Mouse (Mus musculus) limb, embryonic 11.5 days (tissue): ENCODE results near the gene Rnf186. TPM values are rescaled to one million over a fixed set of nuclear protein-coding genes. Genes with fewer than 3 reads are reported as not detected.
A peak's percentile ranks its signal among the peaks of the same experiment; 100 is the strongest.

ENCODE experiments used
- ATAC-seq: fragments of 200-750 bp; cut with Nextera tagmentation; 2 replicates; pipeline ENCODE4 v1.8.0; 2017; ENCODE audit warnings: low read depth; ENCODE audit not compliant: insufficient number of reproducible peaks, low FRiP score, low TSS enrichment
- DNase-seq: peaks from one replicate; pipeline ENCODE4 v3.0.0-alpha.2; 2015; ENCODE audit warnings: low spot score
- H3K27ac ChIP-seq: fragments of 300-500 bp; sonication (generic); replicated peaks from 2 replicates; pipeline ENCODE4 v1.5.1; 2014; ENCODE audit warnings: low read depth, mild to moderate bottlenecking, low read length
- H3K27me3 ChIP-seq: fragments of 300-500 bp; sonication (generic); 2 replicates; pipeline ENCODE4 v1.6.1; 2014; ENCODE audit warnings: mild to moderate bottlenecking, low read length, mixed read lengths; ENCODE audit not compliant: control insufficient read depth, insufficient read depth
- H3K36me3 ChIP-seq: fragments of 300-500 bp; sonication (generic); 2 replicates; pipeline ENCODE4 v1.6.1; 2014; ENCODE audit warnings: mild to moderate bottlenecking, low read length, moderate library complexity, mixed read lengths; ENCODE audit not compliant: control insufficient read depth, insufficient read depth
- H3K4me1 ChIP-seq: fragments of 300-500 bp; sonication (generic); 2 replicates; pipeline ENCODE4 v1.6.1; 2014; ENCODE audit warnings: low read length, mixed read lengths; ENCODE audit not compliant: control insufficient read depth, insufficient read depth
- H3K4me2 ChIP-seq: fragments of 300-500 bp; sonication (generic); 2 replicates; pipeline ENCODE4 v1.6.1; 2014; ENCODE audit warnings: low read depth, mild to moderate bottlenecking, moderate library complexity; ENCODE audit not compliant: severe bottlenecking
- H3K4me3 ChIP-seq: fragments of 300-500 bp; sonication (generic); 2 replicates; pipeline ENCODE4 v1.5.1; 2014; ENCODE audit warnings: low read depth, low read length
- H3K9ac ChIP-seq: fragments of 300-500 bp; sonication (generic); 2 replicates; pipeline ENCODE4 v1.6.1; 2014; ENCODE audit warnings: mild to moderate bottlenecking, low read length
- H3K9me3 ChIP-seq: fragments of 300-500 bp; sonication (generic); 2 replicates; pipeline ENCODE4 v1.6.1; 2016; ENCODE audit warnings: low read length; ENCODE audit not compliant: control insufficient read depth
- whole genome bisulfite sequencing: fragments of 180-500 bp; shearing (Covaris S2); extraction: QIAGEN DNeasy Blood & Tissue Kit; methylation state at CpG from one replicate; pipeline ENCODE4 v1.1.7; 2014; 5-methylcytosine and 5-hydroxymethylcytosine counted together
- polyA plus RNA-seq: library from polyadenylated mRNA; unstranded; fragments of >200 nt; fragmentation: Nextera tagmentation; extraction: Ambion mirVana; gene quantifications from 2 replicates; pipeline ENCODE4 v1.2.1, GENCODE M21; 2014

Gene Rnf186
- polyA plus RNA-seq, 1 experiment from 2014 or later, result not detected

GRCm38 (mm10) chr4:138996410-138996809 lies 29.5 kb downstream of the Rnf186 start:
- ATAC-seq (no peak), DNase-seq (no peak)
- H3K4me1 ChIP-seq, result no peaks in the 10 kb centered on the region
- H3K27me3 ChIP-seq, result no peaks in the 10 kb centered on the region
- H3K9me3 ChIP-seq, result peaks cover 2% of the 10 kb centered on the region; the same call in 1 of the 2 replicates
- no peak overlapping the region for H3K27ac ChIP-seq
- no peaks in the 10 kb centered on the region for H3K36me3 ChIP-seq
- H3K4me3 ChIP-seq, result no peak overlapping the region
- no peak overlapping the region for H3K9ac ChIP-seq
- H3K4me2 ChIP-seq, result no peak overlapping the region
- 80% methylated on average over 5 of the region's 5 CpGs for WGBS

- Histone ChIP-seq H3K9ac (no peak overlapping the region), H3K9me3 (peaks cover 2% of the 10 kb centered on the region; the same call in 1 of the 2 replicates), H3K27me3 (no peaks in the 10 kb centered on the region), H3K27ac (no peak overlapping the region), H3K4me1 (no peaks in the 10 kb centered on the region), H3K4me2 (no peak overlapping the region), H3K4me3 (no peak overlapping the region), H3K36me3 (no peaks in the 10 kb centered on the region)
- DNase-seq (no peak), ATAC-seq (no peak)
- WGBS, result 89% methylated on average over 4 of the region's 4 CpGs
These were observed 30.2 kb downstream of the Rnf186 start for GRCm38 (mm10) chr4:138997121-138997520.

GRCm38 (mm10) chr4:138998611-138999010 lies 31.7 kb downstream of the Rnf186 start:
- DNase-seq, result no peak
- H3K9ac ChIP-seq, result no peak overlapping the region
- no peaks in the 10 kb centered on the region for H3K36me3 ChIP-seq
- no peaks in the 10 kb centered on the region for H3K27me3 ChIP-seq
- H3K9me3 ChIP-seq, result peaks cover 2% of the 10 kb centered on the region; the same call in 1 of the 2 replicates
- H3K4me1 ChIP-seq, result no peaks in the 10 kb centered on the region
- ATAC-seq, result no peak
- no peak overlapping the region for H3K4me3 ChIP-seq
- no peak overlapping the region for H3K27ac ChIP-seq
- no peak overlapping the region for H3K4me2 ChIP-seq
- 86% methylated on average over 11 of the region's 11 CpGs for WGBS

GRCm38 (mm10) chr4:139001026-139001425 lies 34.1 kb downstream of the Rnf186 start:
- Histone ChIP-seq H3K27ac (no peak overlapping the region), H3K4me3 (no peak overlapping the region), H3K27me3 (no peaks in the 10 kb centered on the region), H3K4me2 (no peak overlapping the region), H3K9me3 (no peaks in the 10 kb centered on the region), H3K9ac (no peak overlapping the region), H3K4me1 (no peaks in the 10 kb centered on the region), H3K36me3 (no peaks in the 10 kb centered on the region)
- DNase-seq (no peak), ATAC-seq (no peak)
- 41% methylated on average over 2 of the region's 2 CpGs for WGBS

GRCm38 (mm10) chr4:139001433-139001832 lies 34.5 kb downstream of the Rnf186 start:
- H3K4me3 ChIP-seq, result no peak overlapping the region
- no peaks in the 10 kb centered on the region for H3K36me3 ChIP-seq
- no peaks in the 10 kb centered on the region for H3K27me3 ChIP-seq
- H3K9me3 ChIP-seq, result no peaks in the 10 kb centered on the region
- no peak for ATAC-seq
- H3K4me2 ChIP-seq, result no peak overlapping the region
- DNase-seq, result peak; percentile 28
- no peak overlapping the region for H3K27ac ChIP-seq
- no peak overlapping the region for H3K9ac ChIP-seq
- WGBS, result 24% methylated on average over 6 of the region's 6 CpGs
- no peaks in the 10 kb centered on the region for H3K4me1 ChIP-seq

GRCm38 (mm10) chr4:139004067-139004466 lies 37.2 kb downstream of the Rnf186 start:
- DNase-seq (no peak), ATAC-seq (no peak)
- 86% methylated on average over 8 of the region's 8 CpGs for WGBS
- Histone ChIP-seq H3K27me3 (no peaks in the 10 kb centered on the region), H3K9me3 (no peaks in the 10 kb centered on the region), H3K9ac (no peak overlapping the region), H3K36me3 (no peaks in the 10 kb centered on the region), H3K4me3 (no peak overlapping the region), H3K4me1 (no peaks in the 10 kb centered on the region), H3K27ac (no peak overlapping the region), H3K4me2 (no peak overlapping the region)

- ATAC-seq (no peak), DNase-seq (no peak)
- Histone ChIP-seq H3K4me2 (no peak overlapping the region), H3K4me3 (no peak overlapping the region), H3K36me3 (no peaks in the 10 kb centered on the region), H3K27me3 (no peaks in the 10 kb centered on the region), H3K27ac (no peak overlapping the region), H3K9me3 (no peaks in the 10 kb centered on the region), H3K9ac (no peak overlapping the region), H3K4me1 (no peaks in the 10 kb centered on the region)
- whole genome bisulfite sequencing, result 71% methylated on average over 6 of the region's 6 CpGs
These were observed 38.3 kb downstream of the Rnf186 start for GRCm38 (mm10) chr4:139005214-139005613.

GRCm38 (mm10) chr4:139007353-139007752 lies 40.4 kb downstream of the Rnf186 start:
- no peak overlapping the region for H3K9ac ChIP-seq
- no peaks in the 10 kb centered on the region for H3K9me3 ChIP-seq
- DNase-seq (no peak), ATAC-seq (no peak)
- H3K4me2 ChIP-seq, result no peak overlapping the region
- 89% methylated on average over 3 of the region's 3 CpGs for WGBS
- no peak overlapping the region for H3K27ac ChIP-seq
- H3K36me3 ChIP-seq, result no peaks in the 10 kb centered on the region
- no peaks in the 10 kb centered on the region for H3K27me3 ChIP-seq
- no peak overlapping the region for H3K4me3 ChIP-seq
- no peaks in the 10 kb centered on the region for H3K4me1 ChIP-seq

- Histone ChIP-seq H3K27ac (no peak overlapping the region), H3K27me3 (no peaks in the 10 kb centered on the region), H3K4me1 (no peaks in the 10 kb centered on the region), H3K4me2 (no peak overlapping the region), H3K9ac (no peak overlapping the region), H3K4me3 (no peak overlapping the region), H3K36me3 (no peaks in the 10 kb centered on the region), H3K9me3 (no peaks in the 10 kb centered on the region)
- DNase-seq (no peak), ATAC-seq (no peak)
- 31% methylated on average over 6 of the region's 6 CpGs for WGBS
These were observed 41.1 kb downstream of the Rnf186 start for GRCm38 (mm10) chr4:139007981-139008536.
